Mouse (Mus musculus) G1E (cell line): Measurements from ENCODE around the gene H2-Ab1. TPM values are rescaled to one million over a fixed set of nuclear protein-coding genes. Genes with fewer than 3 reads are reported as not detected.
A peak's percentile ranks its signal among the peaks of the same experiment; 100 is the strongest.

Source experiments
- ATAC-seq: 2 replicates; pipeline ENCODE4 v1.8.0; 2016; ENCODE audit warnings: mild to moderate bottlenecking; ENCODE audit not compliant: insufficient number of reproducible peaks, poor library complexity, low FRiP score, severe bottlenecking; ENCODE audit errors: extremely low read depth
- DNase-seq: peaks from one replicate; pipeline ENCODE4 v3.0.0; 2012; ENCODE audit warnings: low spot score
- H3K27me3 ChIP-seq: 2 replicates; pipeline ENCODE4 v1.6.1; 2012; ENCODE audit warnings: mild to moderate bottlenecking, low read length, inconsistent platforms; ENCODE audit not compliant: insufficient read depth
- H3K36me3 ChIP-seq: replicated peaks from 2 replicates; pipeline ENCODE3; 2012; ENCODE audit warnings: mild to moderate bottlenecking, inconsistent platforms
- H3K4me1 ChIP-seq: 2 replicates; pipeline ENCODE4 v1.6.1; 2012; ENCODE audit warnings: low read depth, low read length, inconsistent platforms, mixed read lengths; ENCODE audit not compliant: insufficient read depth
- H3K4me3 ChIP-seq: 2 replicates; pipeline ENCODE4 v1.5.1; 2012; ENCODE audit warnings: low read depth, mild to moderate bottlenecking, inconsistent platforms, low read length, moderate library complexity, mixed read lengths
- H3K9me3 ChIP-seq: replicated peaks from 2 replicates; pipeline ENCODE4 v1.6.1; 2012; ENCODE audit warnings: inconsistent platforms
- CTCF ChIP-seq: IDR thresholded peaks from 2 replicates; pipeline ENCODE4 v1.5.1; 2012; ENCODE audit warnings: low read depth, low read length, inconsistent platforms, mixed read lengths
- GATA1 ChIP-seq: IDR thresholded peaks from 2 replicates; pipeline ENCODE4 v1.6.1; 2012; ENCODE audit warnings: borderline replicate concordance, low read length, inconsistent platforms, mixed read lengths
- GATA2 ChIP-seq: IDR thresholded peaks from 2 replicates; pipeline ENCODE4 v1.6.1; 2012; ENCODE audit warnings: low read depth, low read length, inconsistent platforms, borderline replicate concordance
- POLR2AphosphoS5 ChIP-seq: IDR thresholded peaks from 2 replicates; pipeline ENCODE4 v1.6.1; 2012; ENCODE audit warnings: low read depth, low read length, inconsistent platforms; ENCODE audit not compliant: insufficient replicate concordance
- TAL1 ChIP-seq: conservative IDR thresholded peaks from 2 replicates; pipeline ENCODE4 v1.6.1; 2012; ENCODE audit warnings: low read depth, low read length, inconsistent platforms, mixed read lengths
- polyA plus RNA-seq: library from polyadenylated mRNA; stranded (reverse); fragments of >175 nt; gene quantifications from 2 replicates; pipeline ENCODE4 v1.2.3, GENCODE M21; 2012
- total RNA-seq, 2 experiments: library from RNA; stranded (forward) in 1 of 2; stranded (reverse) in 1 of 2; fragments of 200-1000 nt in 1 of 2; fragments of >200 nt in 1 of 2; fragmentation: Nextera tagmentation in 1 of 2; gene quantifications; 2 replicates each; pipeline ENCODE4 v1.2.3; 2014 to 2017

H2-Ab1 gene
- total and polyA plus RNA-seq, 3 experiments = 0.11 to 0.27 TPM; not detected in 1

DNA sequence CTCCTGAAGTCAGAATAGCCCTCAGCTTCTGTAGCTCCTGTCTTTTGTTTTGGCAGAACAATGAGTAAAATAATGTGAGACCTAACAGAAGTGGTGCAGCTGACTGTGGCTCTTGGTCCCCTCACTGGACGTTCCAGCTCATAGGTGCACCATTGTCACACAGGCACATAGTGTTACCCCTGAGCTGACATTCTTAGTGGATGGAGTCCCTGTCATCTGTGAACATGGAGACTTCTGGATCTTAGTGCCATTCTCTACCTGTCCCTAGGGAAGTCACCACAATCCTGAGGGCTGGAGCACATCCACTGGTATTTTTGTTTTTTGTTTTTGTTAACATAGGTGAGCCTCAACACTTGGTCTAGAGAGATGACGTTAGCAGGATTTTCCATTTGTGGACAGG lies 13.5 kb downstream of the H2-Ab1 start:
- no peak overlapping the region for H3K4me3 ChIP-seq
- no peaks in the 10 kb centered on the region for H3K4me1 ChIP-seq
- ATAC-seq (no peak), DNase-seq (no peak)
- peaks cover 13% of the 10 kb centered on the region for H3K27me3 ChIP-seq
- no peaks in the 10 kb centered on the region for H3K36me3 ChIP-seq
- TF ChIP-seq GATA1 (no peak), GATA2 (no peak), POLR2AphosphoS5 (no peak), TAL1 (no peak), CTCF (no peak)
- H3K9me3 ChIP-seq = no peaks in the 10 kb centered on the region

DNA sequence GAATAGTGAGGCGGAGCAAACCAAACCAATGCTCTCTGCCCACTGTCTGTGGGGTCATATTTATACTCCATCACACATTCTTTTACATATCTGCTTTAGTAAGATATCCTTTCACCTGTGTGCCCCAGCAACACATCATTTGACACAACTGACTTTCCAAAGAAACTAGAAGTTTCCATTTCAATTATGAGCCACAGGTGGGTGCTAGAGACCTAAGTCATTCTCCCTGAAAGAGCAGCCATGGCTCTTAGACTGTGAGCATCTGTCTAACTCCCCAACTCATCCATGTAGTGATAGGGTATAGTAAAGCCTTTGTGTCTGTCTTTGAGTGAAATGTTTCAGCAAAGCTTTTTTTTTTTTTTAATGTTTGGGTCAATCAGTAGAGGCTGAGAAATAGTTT lies 14.6 kb downstream of the H2-Ab1 start:
- ATAC-seq = no peak
- TF ChIP-seq POLR2AphosphoS5 (no peak), TAL1 (no peak), CTCF (no peak), GATA1 (no peak), GATA2 (no peak)
- H3K36me3 ChIP-seq = no peaks in the 10 kb centered on the region
- H3K9me3 ChIP-seq = no peaks in the 10 kb centered on the region
- H3K4me3 ChIP-seq = no peak overlapping the region
- H3K4me1 ChIP-seq = no peaks in the 10 kb centered on the region
- peaks cover 13% of the 10 kb centered on the region for H3K27me3 ChIP-seq
- no peak for DNase-seq

DNA sequence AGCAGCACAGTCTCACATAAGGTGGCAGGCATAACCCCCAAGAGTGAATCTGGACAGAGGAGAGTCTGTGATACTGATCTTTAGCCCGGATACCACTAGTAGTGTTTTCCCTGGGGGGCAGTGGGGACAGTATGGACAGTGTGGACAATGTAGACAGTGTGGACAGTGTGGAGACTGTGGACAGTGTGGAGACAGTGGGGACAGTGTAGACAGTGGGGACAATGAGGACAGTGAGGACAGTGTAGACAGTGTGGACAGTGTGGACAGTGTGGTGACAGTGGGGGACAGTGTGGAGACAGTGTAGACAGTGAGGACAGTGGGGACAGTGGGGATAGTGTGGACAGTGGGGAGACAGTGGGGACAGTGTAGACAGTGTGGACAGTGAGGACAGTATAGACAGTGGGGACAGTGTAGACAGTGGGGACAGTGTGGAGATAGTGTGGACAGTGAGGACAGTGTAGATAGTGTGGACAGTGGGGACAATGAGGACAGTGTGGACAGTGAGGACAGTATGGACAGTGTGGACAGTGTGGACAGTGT lies 23.1 kb downstream of the H2-Ab1 start:
- Histone ChIP-seq H3K9me3 (no peaks in the 10 kb centered on the region), H3K36me3 (no peaks in the 10 kb centered on the region), H3K4me3 (peak overlapping the region; percentile 13; the same call in 1 of the 2 replicates), H3K4me1 (no peaks in the 10 kb centered on the region), H3K27me3 (peaks cover 7% of the 10 kb centered on the region)
- no peak for TF ChIP-seq CTCF
- TF ChIP-seq TAL1 = no peak
- TF ChIP-seq POLR2AphosphoS5 = no peak; the same call in 1 of the 2 replicates
- no peak for TF ChIP-seq GATA2
- TF ChIP-seq GATA1 = no peak
- ATAC-seq (no peak), DNase-seq (no peak)

DNA sequence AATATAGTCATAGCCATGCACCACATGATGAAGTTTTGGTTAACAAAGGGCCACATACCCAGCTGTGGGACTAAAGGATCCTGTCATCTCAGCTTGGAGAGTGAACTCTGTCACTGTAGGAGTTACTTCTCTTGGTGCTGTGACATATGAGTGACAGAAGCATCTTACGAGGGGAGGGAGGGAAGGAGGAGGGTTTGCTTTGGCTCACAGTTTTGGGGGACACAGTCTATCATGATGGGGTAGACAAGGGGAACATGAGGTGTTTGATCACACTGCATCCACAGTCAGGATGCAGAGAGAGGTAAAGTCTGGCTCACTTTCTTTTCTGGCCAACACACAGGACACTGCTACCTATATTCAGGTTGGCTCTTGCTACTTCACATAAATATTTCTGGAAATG lies 24.3 kb downstream of the H2-Ab1 start:
- TF ChIP-seq POLR2AphosphoS5 = no peak
- no peak for TF ChIP-seq GATA2
- no peak for TF ChIP-seq CTCF
- no peak for TF ChIP-seq GATA1
- TF ChIP-seq TAL1 = no peak
- H3K4me3 ChIP-seq = no peak overlapping the region
- ATAC-seq (no peak), DNase-seq (no peak)
- no peaks in the 10 kb centered on the region for H3K9me3 ChIP-seq
- H3K36me3 ChIP-seq = no peaks in the 10 kb centered on the region
- no peaks in the 10 kb centered on the region for H3K4me1 ChIP-seq
- peaks cover 14% of the 10 kb centered on the region for H3K27me3 ChIP-seq

DNA sequence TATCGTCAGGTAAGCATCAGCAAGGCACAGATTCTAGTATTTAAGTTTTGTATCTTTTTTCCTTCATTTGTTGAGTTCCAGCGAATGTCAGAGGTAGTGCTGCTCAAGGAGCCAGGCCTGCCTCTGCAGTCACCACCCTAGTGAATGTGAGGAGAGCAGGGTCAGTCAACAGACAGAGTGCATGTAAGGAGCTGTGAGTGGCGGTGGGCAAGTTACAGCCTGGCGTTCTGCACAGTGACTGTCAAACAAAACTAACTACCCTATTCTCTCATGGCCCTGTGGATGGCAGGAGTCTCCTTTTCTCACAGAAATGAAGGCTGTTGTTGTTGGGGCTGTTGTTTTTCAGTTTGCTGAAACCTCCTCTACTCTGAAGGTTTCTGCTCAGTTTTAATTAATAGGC lies 27.9 kb downstream of the H2-Ab1 start:
- no peaks in the 10 kb centered on the region for H3K9me3 ChIP-seq
- no peaks in the 10 kb centered on the region for H3K4me1 ChIP-seq
- no peak overlapping the region for H3K4me3 ChIP-seq
- no peak for ATAC-seq
- peaks cover 16% of the 10 kb centered on the region for H3K27me3 ChIP-seq
- no peaks in the 10 kb centered on the region for H3K36me3 ChIP-seq
- no peak for DNase-seq
- no peak for TF ChIP-seq POLR2AphosphoS5
- TF ChIP-seq CTCF = no peak
- no peak for TF ChIP-seq GATA2
- TF ChIP-seq GATA1 = no peak
- TF ChIP-seq TAL1 = no peak

DNA sequence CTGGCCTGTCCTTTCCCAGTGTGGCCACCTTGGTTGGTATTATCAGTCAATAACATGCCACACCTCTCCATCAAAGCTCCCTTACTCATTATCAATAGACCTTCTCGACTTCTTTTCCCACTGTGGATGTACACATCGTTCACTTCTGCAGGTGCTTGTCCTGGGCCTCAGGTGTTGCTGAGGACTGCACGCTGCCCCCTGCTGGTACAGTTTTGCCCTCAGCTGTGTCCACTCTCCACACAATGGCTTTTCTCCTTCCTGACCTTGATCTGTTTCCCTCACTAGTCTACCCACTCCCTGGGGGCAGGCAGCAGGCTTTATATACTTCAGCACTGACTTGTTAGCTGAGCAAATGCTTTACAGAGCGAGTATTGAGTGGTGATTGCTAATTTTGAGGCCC lies 28.4 kb downstream of the H2-Ab1 start:
- no peak overlapping the region for H3K4me3 ChIP-seq
- peaks cover 16% of the 10 kb centered on the region for H3K27me3 ChIP-seq
- H3K9me3 ChIP-seq = no peaks in the 10 kb centered on the region
- H3K4me1 ChIP-seq = no peaks in the 10 kb centered on the region
- H3K36me3 ChIP-seq = no peaks in the 10 kb centered on the region
- no peak for TF ChIP-seq CTCF
- TF ChIP-seq GATA2 = no peak
- TF ChIP-seq TAL1 = no peak
- no peak for TF ChIP-seq GATA1
- TF ChIP-seq POLR2AphosphoS5 = no peak
- DNase-seq (no peak), ATAC-seq (no peak)

DNA sequence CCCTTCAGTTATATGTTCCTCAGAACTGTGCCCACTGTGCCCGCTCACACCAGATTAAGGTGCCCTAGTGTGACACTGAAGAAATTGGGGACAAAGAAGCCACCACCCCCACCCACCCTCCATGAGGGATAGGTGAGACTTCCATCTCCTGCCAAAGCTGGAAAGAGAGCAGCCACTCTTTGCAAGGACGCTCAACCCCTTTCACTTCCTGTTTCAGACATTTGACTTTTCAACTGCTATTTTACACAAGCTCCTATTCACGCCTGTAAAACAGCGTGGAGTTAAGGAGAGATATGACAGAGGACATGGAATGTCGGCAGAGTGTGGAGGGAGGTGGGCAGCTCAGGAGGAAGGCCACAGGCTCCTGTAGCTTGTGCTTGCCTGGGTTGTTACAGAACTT lies 29.0 kb downstream of the H2-Ab1 start:
- Histone ChIP-seq H3K27me3 (peaks cover 14% of the 10 kb centered on the region), H3K9me3 (no peaks in the 10 kb centered on the region), H3K4me3 (no peak overlapping the region), H3K4me1 (no peaks in the 10 kb centered on the region), H3K36me3 (no peaks in the 10 kb centered on the region)
- ATAC-seq (no peak), DNase-seq (no peak)
- TF ChIP-seq TAL1 (no peak), GATA1 (no peak), POLR2AphosphoS5 (no peak), GATA2 (no peak), CTCF (no peak)
